Mouse (Mus musculus) gastrocnemius, adult 2 months (tissue): Measurements from ENCODE around the gene Tm6sf1. TPM values are rescaled to one million over a fixed set of nuclear protein-coding genes. Genes with fewer than 3 reads are reported as not detected.
A peak's percentile ranks its signal among the peaks of the same experiment; 100 is the strongest.
"Not testable (repeated sequence)": the region's sequence is repeated elsewhere in the genome, so short reads cannot be mapped to it uniquely, and the experiment has no call there.

Source experiments
- DNase-seq: peaks from one replicate; pipeline ENCODE4 v3.0.0; 2022
- H3K27ac ChIP-seq: fragments of 200-600 bp; 2 replicates; pipeline ENCODE4 v1.8.1; 2022; ENCODE audit warnings: mild to moderate bottlenecking
- H3K4me3 ChIP-seq: fragments of 200-600 bp; 2 replicates; pipeline ENCODE4 v1.8.1; 2022; ENCODE audit warnings: mild to moderate bottlenecking, moderate library complexity
- CTCF ChIP-seq: fragments of 200-600 bp; IDR thresholded peaks from 2 replicates; pipeline ENCODE4 v1.8.1; 2022; ENCODE audit warnings: antibody characterized with exemption, mild to moderate bottlenecking, moderate library complexity
- intact Hi-C: fragments of 180-260 bp; cut with DNase I; formaldehyde crosslinking; loops from one replicate; pipeline ENCODE4 v1.15.1; 2025
- long read RNA-seq, 2 experiments: library from polyadenylated mRNA; stranded (forward); transcript quantifications; one replicate each; pipeline ENCODE4 v2.0.0; 2021
- total RNA-seq, 2 experiments: library from RNA; stranded (reverse); gene quantifications; 2 replicates each; pipeline ENCODE4 v1.2.3; 2021

Tm6sf1 gene
- total RNA-seq = 10 to 100 TPM in 1 of 2 experiments, 1 to 10 TPM in 1; 5.8 to 13.1 TPM
- long read RNA-seq, experiment 1, transcript Tm6sf1-201 (10 exons, 2,226 nt) = major isoform, 12 of 13 reads
- long read RNA-seq, experiment 1, partial matches to known transcripts = 0 of 13 reads
- long read RNA-seq, experiment 1, other reads (novel, unspliced or antisense) = 1 of 13 reads
- long read RNA-seq, experiment 2, transcript Tm6sf1-201 (10 exons, 2,226 nt) = major isoform, 20 of 28 reads
- long read RNA-seq, experiment 2, partial matches to known transcripts = 3 of 28 reads
- long read RNA-seq, experiment 2, other reads (novel, unspliced or antisense) = 4 of 28 reads

DNA sequence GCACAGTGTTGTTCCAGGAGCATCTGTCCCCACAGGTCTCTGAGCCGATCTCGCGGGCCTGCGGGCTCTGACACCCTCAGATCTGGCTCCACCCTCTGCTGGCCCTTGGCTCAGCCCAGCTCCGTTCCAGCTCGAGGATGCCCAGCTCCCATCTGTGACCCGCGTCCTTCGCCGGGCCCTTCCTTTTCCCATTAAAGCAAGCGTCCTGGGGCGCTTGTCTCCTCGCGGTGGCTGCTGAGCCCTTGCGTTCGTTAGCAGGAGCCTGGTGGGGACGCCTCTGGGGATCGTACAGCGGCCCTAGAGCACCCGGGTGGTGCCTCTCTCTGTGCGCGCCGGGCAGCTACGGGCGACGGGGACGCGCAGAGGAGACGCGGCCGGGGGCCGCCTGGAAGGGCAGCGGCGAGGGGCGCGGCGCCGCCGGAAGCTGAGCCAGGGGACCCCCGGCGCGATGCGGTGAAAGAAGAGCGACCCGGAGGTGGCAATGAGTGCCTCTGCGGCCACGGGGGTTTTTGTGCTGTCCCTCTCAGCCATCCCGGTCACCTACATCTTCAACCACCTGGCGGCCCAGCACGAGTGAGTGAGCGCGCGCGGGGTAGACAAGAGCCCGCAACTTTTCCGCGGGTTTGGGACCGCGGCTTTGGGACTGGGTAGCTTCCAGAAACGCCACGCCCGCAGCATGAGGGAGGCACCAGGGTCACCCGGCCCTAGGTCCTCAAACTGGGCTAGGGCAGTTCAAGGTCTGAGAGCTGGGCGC, at the start of gene Tm6sf1:
Tm6sf1 (plus strand) TSS at position 34 of the 754 bp plus-strand sequence.
- Histone ChIP-seq H3K4me3 (peak within 1 kb of the TSS; percentile 83), H3K27ac (peak within 1 kb of the TSS; percentile 82)
- peak; percentile 63 for DNase-seq
- intact Hi-C loops = no loop called here
- TF ChIP-seq CTCF = no peak

GRCm38 (mm10) chr7:81824906-81825305, 33.9 kb upstream of the Tm6sf1 start:
- intact Hi-C loops = no loop called here
- no peak for DNase-seq
- TF ChIP-seq CTCF = no peak
- H3K4me3 ChIP-seq = no peak overlapping the region
- H3K27ac ChIP-seq = peak overlapping the region; percentile 31; the same call in 1 of the 2 replicates

GRCm38 (mm10) chr7:81825381-81825780, 33.4 kb upstream of the Tm6sf1 start:
- intact Hi-C loops = no loop called here
- no peak for DNase-seq
- H3K27ac ChIP-seq = peak overlapping the region; percentile 59; the same call in 1 of the 2 replicates
- no peak for TF ChIP-seq CTCF
- peak overlapping the region; percentile 13 for H3K4me3 ChIP-seq

- intact Hi-C loops = loop anchor here (1.0 kb wide), 1 partner anchor 38 kb away; no protein-coding TSS in a partner anchor
- H3K27ac ChIP-seq = peak overlapping the region; percentile 95
- TF ChIP-seq CTCF = no peak
- DNase-seq = no peak
- peak overlapping the region; percentile 94 for H3K4me3 ChIP-seq
These were observed 30.8 kb upstream of the Tm6sf1 start for GRCm38 (mm10) chr7:81827806-81828667.

- DNase-seq = peak; percentile 77
- intact Hi-C loops = loop anchor here (1.0 kb wide), 1 partner anchor 39 kb away; no protein-coding TSS in a partner anchor
- peak overlapping the region; percentile 95 for H3K27ac ChIP-seq
- H3K4me3 ChIP-seq = peak overlapping the region; percentile 94
- TF ChIP-seq CTCF = no peak
These were observed 30.0 kb upstream of the Tm6sf1 start for GRCm38 (mm10) chr7:81828681-81829378.

GRCm38 (mm10) chr7:81829379-81829894, 29.4 kb upstream of the Tm6sf1 start, which contains the start of gene Btbd1:
Btbd1 (minus strand) TSS chr7:81829431.
- Histone ChIP-seq H3K4me3 (peak within 1 kb of the TSS; percentile 94), H3K27ac (peak within 1 kb of the TSS; percentile 95)
- TF ChIP-seq CTCF = no peak
- peak; percentile 94 for DNase-seq
- intact Hi-C loops = no loop called here

DNA sequence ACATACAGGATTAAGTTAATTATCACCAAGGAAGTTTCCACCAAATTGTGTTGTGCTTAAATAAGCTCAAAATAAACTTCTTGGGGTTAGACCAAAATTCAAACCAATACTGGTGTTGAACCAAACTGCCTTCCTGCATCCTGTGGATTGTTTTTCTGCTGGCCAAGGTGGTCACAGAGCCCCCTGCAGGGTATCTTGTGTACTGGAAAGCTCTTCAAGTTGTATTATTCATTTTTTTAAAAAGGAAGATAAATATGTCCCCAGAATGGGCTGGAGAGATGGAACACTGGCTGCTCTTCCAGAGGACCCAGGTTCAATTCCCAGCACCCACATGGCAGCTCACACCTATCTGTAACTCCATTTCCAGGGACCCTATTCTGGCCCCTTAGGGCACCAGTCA, 24.0 kb upstream of the Tm6sf1 start:
- DNase-seq = no peak
- intact Hi-C loops = no loop called here
- Histone ChIP-seq H3K27ac (no peak overlapping the region), H3K4me3 (no peak overlapping the region)
- peak; percentile 9; the same call in 1 of the 2 replicates for TF ChIP-seq CTCF

DNA sequence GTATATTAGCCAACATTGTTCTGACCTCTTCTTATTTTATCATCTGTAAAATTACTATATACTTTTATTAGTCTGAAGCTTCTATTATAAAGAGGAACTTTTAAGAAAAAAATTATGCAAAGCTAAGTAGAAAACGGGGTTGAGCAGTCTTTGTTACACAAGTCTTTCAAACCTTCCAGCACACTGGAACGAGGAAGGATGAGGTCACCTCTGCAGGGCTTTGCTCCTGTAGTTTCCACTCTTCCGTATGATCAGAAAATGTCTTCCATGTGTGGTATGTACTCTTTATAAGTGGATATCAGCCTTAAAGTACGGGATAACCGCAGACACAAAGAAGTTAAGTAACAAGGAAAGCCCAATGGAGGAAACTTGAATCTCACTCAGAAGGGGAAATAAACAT, 23.4 kb upstream of the Tm6sf1 start:
- H3K27ac ChIP-seq = no peak overlapping the region
- intact Hi-C loops = no loop called here
- no peak overlapping the region for H3K4me3 ChIP-seq
- DNase-seq = no peak
- TF ChIP-seq CTCF = no peak

DNA sequence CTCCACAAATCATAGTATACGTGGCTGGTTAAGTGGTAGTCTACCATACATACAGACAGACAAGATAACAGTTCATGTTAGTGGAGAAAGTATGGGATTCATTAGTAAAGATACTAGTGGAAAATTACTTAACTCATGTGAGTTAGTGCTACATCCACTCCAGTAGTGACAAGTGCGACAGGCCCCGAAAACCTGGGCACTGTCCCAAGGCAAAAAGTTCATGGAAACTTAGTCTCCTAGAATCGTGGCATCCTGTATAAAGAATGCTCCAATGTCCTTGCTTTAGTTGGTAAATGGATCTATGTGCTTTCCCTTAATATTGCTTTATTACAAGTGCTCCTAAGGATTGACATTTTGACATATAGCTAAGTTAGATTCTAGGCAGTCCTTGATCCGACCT, 21.0 kb upstream of the Tm6sf1 start:
- H3K27ac ChIP-seq, DNase-seq, H3K4me3 ChIP-seq: not testable (repeated sequence)
- intact Hi-C loops = loop anchor here (2.0 kb wide), 1 partner anchor 31 kb away; no protein-coding TSS in a partner anchor

DNA sequence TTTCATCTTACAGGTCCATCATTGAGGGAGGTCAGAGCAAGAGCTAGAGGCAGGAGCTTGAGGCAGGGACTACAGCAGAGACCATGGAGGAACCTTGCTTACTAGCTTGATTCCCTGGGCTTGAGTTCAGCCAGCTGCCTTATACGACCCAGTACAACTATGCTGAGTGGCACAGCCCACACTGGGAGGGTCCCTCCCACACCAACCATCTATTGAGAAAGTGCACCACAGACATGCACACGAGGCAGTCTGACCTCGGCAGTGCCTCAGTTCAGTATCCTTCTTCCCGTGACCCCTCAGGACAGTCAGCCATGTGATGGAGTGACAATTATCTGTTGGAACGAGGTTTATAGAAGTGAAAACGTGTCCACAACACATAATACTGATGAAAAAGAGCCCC, 19.1 kb upstream of the Tm6sf1 start:
- Histone ChIP-seq H3K27ac (peak overlapping the region; percentile 93), H3K4me3 (no peak overlapping the region)
- DNase-seq = no peak
- TF ChIP-seq CTCF = no peak
- intact Hi-C loops = loop anchor here (2.0 kb wide), 1 partner anchor 33 kb away; no protein-coding TSS in a partner anchor

DNA sequence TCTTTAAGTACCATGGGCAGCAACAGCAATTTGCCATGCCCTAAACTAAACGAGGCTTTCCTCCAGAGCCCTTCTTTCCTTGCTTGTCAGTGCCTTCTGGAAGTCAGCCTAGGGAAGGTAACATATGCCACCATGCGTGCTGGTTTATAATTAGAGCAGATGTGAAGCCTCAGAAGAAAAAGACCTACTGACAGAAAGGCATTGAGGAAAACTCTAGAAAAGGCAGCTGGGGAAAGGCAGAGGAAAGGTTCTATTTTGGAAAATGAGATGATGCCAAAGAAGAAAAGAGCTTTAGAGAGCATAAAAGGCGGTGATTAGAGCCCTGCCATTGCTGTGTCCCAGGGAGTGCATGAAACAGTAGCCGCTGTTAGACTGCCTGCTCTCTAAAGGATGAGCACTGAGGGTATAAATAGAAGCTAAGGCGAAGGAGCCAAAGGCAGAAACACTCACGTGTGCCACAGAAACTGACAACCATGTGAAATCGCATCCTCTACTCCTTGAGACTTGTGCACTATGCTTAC, 18.1 kb upstream of the Tm6sf1 start:
- intact Hi-C loops = no loop called here
- Histone ChIP-seq H3K4me3 (peak overlapping the region; percentile 2; the same call in 1 of the 2 replicates), H3K27ac (peak overlapping the region; percentile 93)
- DNase-seq = peak; percentile 57
- no peak for TF ChIP-seq CTCF
